Mouse (Mus musculus) central nervous system, embryonic 18 days (tissue): ENCODE measurements around the gene Atg9b. TPM values are rescaled to one million over a fixed set of nuclear protein-coding genes. Genes with fewer than 3 reads are reported as not detected.

ENCODE experiments used
- polyA plus RNA-seq: library from polyadenylated mRNA; depleted of rRNA; stranded (reverse); fragments of >200 nt; gene quantifications from 2 replicates; pipeline ENCODE4 v1.2.3, GENCODE M21; 2012; rRNA removed

Gene Atg9b
- polyA plus RNA-seq = 6.8 and 10.2 TPM in 2 replicates

GRCm38 (mm10) chr5:24391864-24392263, at the start of gene Atg9b:
Atg9b (minus strand) TSS chr5:24392143.

GRCm38 (mm10) chr5:24423129-24424003, 31.4 kb upstream of the Atg9b start, which contains the start of the genes Cdk5 and Slc4a2:
Cdk5 (minus strand) TSS chr5:24423530.
Slc4a2 (plus strand) TSS chr5:24423837.

GRCm38 (mm10) chr5:24413042-24413693, 21.2 kb upstream of the Atg9b start, which contains the start of gene Asic3:
Asic3 (plus strand) TSS chr5:24413392.

GRCm38 (mm10) chr5:24393392-24393997, 1.6 kb upstream of the Atg9b start, which contains the start of gene Abcb8:
Abcb8 (plus strand) TSS chr5:24393663.

GRCm38 (mm10) chr5:24364508-24364907, 27.4 kb downstream of the Atg9b start, which contains the start of gene Nos3:
Nos3 (plus strand) TSS chr5:24364810.

GRCm38 (mm10) chr5:24351278-24351677, 40.7 kb downstream of the Atg9b start, which contains the start of gene Kcnh2:
Kcnh2 (minus strand) TSS chr5:24351604.

Other genes with a start within 250 kb of the Atg9b start
- 9.4 and 9.6 TPM in 2 replicates for gene Nupl2, start 227.2 kb downstream of the Atg9b start, polyA plus RNA-seq
- 33.9 and 38.3 TPM in 2 replicates for gene Kcnh2, start 40.5 kb downstream of the Atg9b start, polyA plus RNA-seq
- gene Nos3, start 27.3 kb downstream of the Atg9b start, polyA plus RNA-seq = 8.1 and 8.6 TPM in 2 replicates
- 47.3 and 50.7 TPM in 2 replicates for gene Abcb8, start 1.5 kb upstream of the Atg9b start, polyA plus RNA-seq
- 0.36 and 3.7 TPM in 2 replicates for gene Asic3, start 21.2 kb upstream of the Atg9b start, polyA plus RNA-seq
- gene Cdk5, start 31.4 kb upstream of the Atg9b start, polyA plus RNA-seq = 207 and 219 TPM in 2 replicates
- 27.1 and 29.2 TPM in 2 replicates for gene Slc4a2, start 31.7 kb upstream of the Atg9b start, polyA plus RNA-seq
- gene Fastk, start 53.1 kb upstream of the Atg9b start, polyA plus RNA-seq = 150 and 160 TPM in 2 replicates
- 56.9 and 61.0 TPM in 2 replicates for gene Tmub1, start 55.7 kb upstream of the Atg9b start, polyA plus RNA-seq
- 168 and 197 TPM in 2 replicates for gene Agap3, start 60.0 kb upstream of the Atg9b start, polyA plus RNA-seq
- 0.96 and 2.0 TPM in 2 replicates for gene Gbx1, start 135.1 kb upstream of the Atg9b start, polyA plus RNA-seq
- gene Asb10, start 148.8 kb upstream of the Atg9b start, polyA plus RNA-seq = 0.16 and 0.27 TPM in 2 replicates
- gene 4931409K22Rik, start 164.7 kb upstream of the Atg9b start, polyA plus RNA-seq = 0.21 and 0.35 TPM in 2 replicates
- gene Abcf2, start 185.3 kb upstream of the Atg9b start, polyA plus RNA-seq = 62.6 and 63.3 TPM in 2 replicates
- 21.5 and 22.6 TPM in 2 replicates for gene Chpf2, start 194.6 kb upstream of the Atg9b start, polyA plus RNA-seq
- gene Smarcd3, start 232.3 kb upstream of the Atg9b start, polyA plus RNA-seq = 235 and 240 TPM in 2 replicates